Mouse (Mus musculus) fibroblast of lung, adult 2 months (primary cell): ENCODE measurements around the gene Hmg20a.
"Not testable (repeated sequence)": the region's sequence is repeated elsewhere in the genome, so short reads cannot be mapped to it uniquely, and the experiment has no call there.

Experiments used
- DNase-seq: peaks from one replicate; pipeline ENCODE4 v3.0.0-alpha.2; 2011; ENCODE audit warnings: low read depth

The Hmg20a gene

GRCm38 (mm10) chr9:56417948-56418737, at the start of gene Hmg20a, which contains the start of gene Peak1:
TSS of gene Hmg20a (plus strand) at chr9:56418609.
TSS of gene Peak1 (minus strand) at chr9:56418067.
- peak; percentile 99 for DNase-seq

- DNase-seq, result no peak
Observed at GRCm38 (mm10) chr9:56368814-56369213, 49.6 kb upstream of the Hmg20a start.

DNA sequence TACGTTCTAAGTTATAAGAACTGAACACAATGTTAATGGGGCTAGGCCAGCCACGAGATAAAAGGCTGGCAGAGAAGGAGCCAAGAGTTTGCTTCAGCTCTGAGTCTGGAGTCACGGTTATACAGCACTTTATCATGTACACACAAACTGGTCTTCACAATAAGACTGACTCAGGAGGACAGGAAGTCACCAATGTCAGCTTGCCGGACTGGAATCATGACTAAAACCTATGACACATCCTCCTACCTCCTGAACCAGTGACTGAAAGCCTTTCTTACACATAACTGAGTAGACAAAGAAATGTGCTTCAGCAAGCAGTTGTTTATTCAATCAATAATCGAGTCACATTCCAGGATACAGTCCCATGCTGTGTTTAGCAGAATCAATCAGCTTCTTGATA, 47.7 kb upstream of the Hmg20a start:
- DNase-seq, result no peak

DNA sequence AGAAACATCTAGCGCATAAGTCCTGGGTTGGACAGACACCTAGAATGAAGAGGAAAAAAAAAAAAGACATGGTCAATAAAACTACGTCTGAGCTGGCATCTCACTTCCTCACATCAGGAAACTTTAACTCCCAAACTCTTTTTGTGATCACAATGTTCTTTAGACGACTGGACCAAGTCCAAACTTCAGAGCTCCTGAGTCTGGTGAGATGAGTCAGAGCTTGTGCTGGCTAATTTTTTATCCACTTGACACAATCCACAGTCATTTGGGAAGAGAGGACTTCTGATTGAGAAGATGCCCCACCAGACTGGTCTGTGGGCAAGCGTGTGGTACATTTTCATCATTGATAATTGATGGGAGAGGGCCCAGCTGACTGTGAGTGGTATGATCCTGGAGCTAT, 44.0 kb upstream of the Hmg20a start:
- peak; percentile 54 for DNase-seq

GRCm38 (mm10) chr9:56382786-56383185, 35.6 kb upstream of the Hmg20a start:
- DNase-seq, result no peak

- no peak for DNase-seq
Observed at GRCm38 (mm10) chr9:56392857-56393256, 25.6 kb upstream of the Hmg20a start.

DNA sequence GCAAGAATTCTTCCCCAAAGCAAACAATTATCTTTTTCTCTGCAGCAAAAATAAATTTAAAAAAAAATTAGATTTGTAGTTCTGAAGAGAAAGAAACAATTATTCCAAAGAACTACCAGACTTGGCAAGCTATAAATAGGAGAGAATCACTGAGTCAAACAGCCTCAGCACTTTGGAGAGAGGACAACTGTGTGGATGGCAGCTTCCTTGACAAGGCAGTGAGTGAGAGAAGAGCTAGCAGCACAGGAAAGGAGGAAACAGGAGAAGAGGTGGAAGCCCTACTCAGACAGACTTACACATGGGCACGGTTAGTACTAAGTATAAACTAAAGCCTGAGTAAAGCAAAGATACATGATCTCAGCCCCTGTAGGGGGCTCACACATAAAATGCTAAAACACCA, 22.1 kb upstream of the Hmg20a start:
- no peak for DNase-seq

GRCm38 (mm10) chr9:56404619-56405018, 13.8 kb upstream of the Hmg20a start:
- DNase-seq, result no peak

DNA sequence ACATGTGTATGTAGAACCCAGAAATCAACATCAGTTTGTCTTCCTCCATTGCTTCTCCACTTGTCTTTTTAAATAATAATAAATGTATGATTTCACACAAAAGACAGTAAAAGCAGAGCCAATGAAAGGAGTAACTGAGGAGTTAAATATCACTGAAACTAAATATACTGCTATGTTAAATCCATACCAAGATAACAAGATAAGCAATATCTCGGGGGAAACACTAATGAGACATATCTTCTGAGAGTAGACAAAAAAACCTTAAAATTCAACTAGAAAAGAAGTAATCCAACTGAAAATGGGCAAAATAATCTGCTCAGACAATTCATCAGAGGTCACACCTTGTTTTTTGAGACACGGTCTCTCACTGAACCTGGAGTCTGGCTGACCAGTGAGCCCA, 8.5 kb upstream of the Hmg20a start:
- no peak for DNase-seq

DNA sequence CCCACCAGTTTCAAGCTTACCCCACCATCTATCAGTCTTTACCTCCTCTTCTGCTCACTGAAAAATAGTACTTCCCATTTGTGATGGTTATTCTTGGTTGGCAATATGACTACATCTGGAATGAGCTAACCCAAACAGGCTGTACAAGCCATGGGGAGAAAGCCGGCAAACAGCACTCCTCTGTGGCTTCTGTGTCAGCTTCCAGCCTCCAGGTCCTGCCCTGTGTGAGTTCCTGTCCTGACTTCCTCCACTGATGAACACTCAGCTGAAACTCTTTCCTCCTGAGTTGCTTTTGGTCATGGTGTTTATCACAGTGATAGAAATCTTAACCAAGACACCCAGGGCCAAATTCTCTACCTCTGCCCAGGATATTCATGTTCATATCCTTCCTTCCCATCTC, 5.7 kb upstream of the Hmg20a start:
- DNase-seq, result no peak

- DNase-seq, result no peak
Observed at GRCm38 (mm10) chr9:56414322-56414721, 4.1 kb upstream of the Hmg20a start.

GRCm38 (mm10) chr9:56415393-56415792, 3.0 kb upstream of the Hmg20a start:
- DNase-seq, result no peak

DNA sequence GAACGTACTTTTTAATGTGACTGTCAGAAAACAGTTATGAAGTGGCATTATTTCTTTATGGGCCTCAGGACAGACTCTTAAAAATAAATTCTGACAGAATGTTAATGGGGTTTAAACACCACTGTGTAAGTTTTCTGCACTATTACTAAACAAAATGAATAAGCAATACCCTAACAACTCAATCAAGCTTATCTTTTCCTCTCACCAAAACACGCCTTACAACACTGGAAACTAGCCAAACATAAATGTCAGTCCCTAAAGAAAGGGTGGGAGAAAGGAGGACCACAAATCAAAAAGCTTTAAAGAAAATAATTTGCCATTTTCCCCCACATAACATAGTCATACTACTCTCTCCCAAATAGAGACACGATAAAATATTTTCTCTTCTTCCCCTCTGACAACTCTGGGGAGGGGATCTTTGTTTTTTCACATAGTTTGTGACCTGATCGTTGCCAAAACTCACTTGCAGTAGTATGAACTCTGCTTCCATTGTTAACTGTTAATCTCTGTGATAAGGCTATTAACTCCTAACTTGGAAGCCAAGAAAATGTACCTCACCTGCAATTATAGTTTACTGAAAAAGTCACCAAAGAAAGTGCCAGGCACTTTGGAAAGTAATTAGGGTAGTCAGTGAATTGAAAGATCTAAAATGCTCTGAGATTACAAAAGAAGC, 2.3 kb upstream of the Hmg20a start:
- no peak for DNase-seq

DNA sequence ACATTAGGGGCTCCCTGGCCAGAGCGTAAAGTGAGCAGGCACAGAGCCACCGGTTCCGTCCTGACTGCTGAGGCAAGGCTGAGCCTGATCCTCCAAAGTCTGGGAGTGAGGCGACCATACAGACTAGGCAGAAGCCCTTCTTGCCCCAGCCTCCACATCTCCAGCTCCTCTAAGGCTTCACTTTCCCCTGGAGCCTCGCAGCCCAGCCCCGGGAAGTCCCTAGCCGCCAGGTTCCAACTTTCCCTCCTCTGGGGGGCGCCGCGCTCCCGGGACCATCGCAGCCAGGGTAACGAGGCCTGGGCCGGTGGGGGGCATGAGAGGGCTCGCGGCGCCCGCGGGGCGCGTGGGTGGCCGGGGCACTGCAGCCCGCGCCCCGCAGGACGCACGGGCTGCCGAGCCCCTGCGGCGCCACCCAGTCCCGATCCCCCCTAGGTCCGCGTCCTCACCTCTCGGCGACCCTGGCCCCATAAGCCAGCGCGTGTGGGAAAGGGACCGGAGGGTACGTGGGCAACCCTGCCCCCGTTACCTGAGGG, 928 bp upstream of the Hmg20a start:
- DNase-seq, result peak; percentile 34

GRCm38 (mm10) chr9:56418738-56419239, 380 bp downstream of the Hmg20a start:
- DNase-seq, result peak; percentile 69

DNA sequence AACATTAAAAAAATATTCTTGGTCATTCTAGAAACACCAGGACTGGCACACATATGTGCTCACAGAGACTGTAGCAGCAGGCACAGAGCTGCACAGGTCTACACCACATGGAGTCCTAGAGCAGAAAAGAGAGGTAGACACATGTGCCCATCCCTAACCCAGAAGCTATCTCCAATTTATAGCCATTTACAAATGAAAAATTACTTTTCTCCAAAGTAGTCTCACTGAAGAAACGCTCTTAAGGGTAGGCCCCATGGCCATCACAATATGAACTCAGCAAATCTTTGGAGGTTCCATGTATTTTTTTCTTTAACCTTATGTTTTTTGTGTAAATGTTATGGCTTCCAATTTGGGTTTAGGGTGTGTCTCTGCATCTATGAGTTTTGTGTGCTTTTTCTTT, 1.8 kb downstream of the Hmg20a start:
- DNase-seq, result no peak

GRCm38 (mm10) chr9:56420892-56421601, 2.6 kb downstream of the Hmg20a start:
- no peak for DNase-seq

DNA sequence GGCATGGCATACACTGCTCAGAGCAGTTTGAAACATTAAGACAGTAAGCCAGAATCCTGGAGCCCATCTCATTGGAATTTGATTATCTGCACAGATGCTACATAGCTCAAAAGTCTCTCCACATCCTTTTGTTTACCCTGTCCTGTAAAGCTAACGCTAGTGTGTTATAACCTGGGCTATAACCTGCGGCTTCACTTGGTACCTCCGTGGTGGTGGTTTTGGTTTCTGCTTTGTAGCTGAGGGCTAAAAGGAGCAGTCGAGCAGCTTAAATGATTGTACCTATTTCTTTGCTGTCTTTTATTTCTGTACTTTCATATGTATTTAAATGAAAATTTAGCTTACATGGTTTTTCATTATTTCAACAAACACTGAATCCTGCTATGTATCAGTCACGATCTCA, 3.6 kb downstream of the Hmg20a start:
- DNase-seq, result no peak

GRCm38 (mm10) chr9:56424861-56425260, 6.5 kb downstream of the Hmg20a start:
- DNase-seq, result no peak

- no peak for DNase-seq
Observed at GRCm38 (mm10) chr9:56435821-56436526, 17.6 kb downstream of the Hmg20a start.

- DNase-seq, result not testable (repeated sequence)
Observed at GRCm38 (mm10) chr9:56437300-56437892, 19.0 kb downstream of the Hmg20a start.
